Mouse (Mus musculus) right cerebral cortex, postnatal 14 days (tissue): ENCODE data around the gene Moxd1.
A peak's percentile ranks its signal among the peaks of the same experiment; 100 is the strongest.

Experiments
- DNase-seq: peaks from one replicate; pipeline ENCODE4 v3.0.0; 2022

The Moxd1 gene

GRCm38 (mm10) chr10:24223449-24224143, at the start of gene Moxd1:
Moxd1 (plus strand) TSS chr10:24223517.
- DNase-seq: peak; percentile 7

GRCm38 (mm10) chr10:24190392-24190791, 32.9 kb upstream of the Moxd1 start:
- peak; percentile 28 for DNase-seq

DNA sequence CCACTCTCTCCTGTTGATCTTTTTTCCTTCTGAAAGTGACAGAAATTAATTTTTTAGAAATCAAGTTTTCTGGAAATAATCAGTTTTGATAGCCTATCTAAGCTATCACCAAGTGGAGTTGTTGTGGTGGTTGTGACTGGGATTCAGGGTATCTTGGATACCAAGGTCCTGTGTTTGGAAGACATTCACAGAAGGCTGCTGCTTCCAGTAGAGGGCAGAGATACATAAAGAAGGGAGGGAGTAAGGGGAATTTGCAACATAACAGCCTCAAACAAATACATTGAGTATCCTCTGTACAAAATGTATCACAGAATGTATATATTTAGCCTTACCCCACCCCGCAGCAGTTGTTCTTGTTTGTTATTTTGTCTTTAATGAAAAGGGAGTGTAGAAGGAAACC, 31.3 kb upstream of the Moxd1 start:
- no peak for DNase-seq

DNA sequence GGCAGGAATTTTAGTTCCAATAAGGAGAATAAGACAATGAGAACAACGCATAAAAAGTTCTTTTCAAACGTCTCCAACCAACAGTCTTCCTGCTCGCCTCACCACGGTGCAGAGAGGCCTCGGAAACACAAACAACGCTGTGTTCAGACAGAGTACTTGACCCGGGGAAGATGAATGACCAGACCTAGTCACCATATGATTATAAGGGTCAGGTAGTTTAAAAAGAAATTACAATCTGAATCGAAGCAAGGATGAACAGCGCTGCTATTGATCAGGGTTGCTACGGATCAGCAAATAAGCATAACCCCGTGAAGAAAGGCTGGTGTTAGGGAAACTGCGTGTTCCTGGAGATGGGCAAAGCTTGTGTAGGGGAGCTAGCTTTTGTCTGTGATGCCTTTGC, 24.0 kb upstream of the Moxd1 start:
- no peak for DNase-seq

GRCm38 (mm10) chr10:24200099-24200498, 23.2 kb upstream of the Moxd1 start:
- no peak for DNase-seq

DNA sequence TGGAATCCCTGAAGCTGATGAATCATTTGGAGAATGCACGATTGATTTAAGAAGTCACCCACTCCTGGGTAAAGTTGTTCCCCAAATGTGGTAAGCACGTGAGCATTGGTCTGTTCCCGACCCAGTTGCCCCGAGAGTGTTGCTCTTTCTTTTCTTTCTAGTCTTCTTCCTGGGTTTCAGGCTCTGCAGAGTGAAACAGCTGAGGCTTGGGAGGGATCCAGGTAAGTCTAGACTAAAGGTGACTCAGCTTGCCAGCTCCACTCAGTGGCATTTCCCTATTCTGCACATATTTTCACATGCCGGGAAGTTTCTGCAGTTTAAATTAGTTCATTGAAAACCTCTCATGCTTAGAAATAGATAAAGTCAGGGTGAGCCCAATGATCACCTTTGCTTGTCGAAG, 13.2 kb upstream of the Moxd1 start:
- no peak for DNase-seq

GRCm38 (mm10) chr10:24213297-24213696, 10.0 kb upstream of the Moxd1 start:
- no peak for DNase-seq

- no peak for DNase-seq
Observed at GRCm38 (mm10) chr10:24217558-24218268, 5.6 kb upstream of the Moxd1 start.

DNA sequence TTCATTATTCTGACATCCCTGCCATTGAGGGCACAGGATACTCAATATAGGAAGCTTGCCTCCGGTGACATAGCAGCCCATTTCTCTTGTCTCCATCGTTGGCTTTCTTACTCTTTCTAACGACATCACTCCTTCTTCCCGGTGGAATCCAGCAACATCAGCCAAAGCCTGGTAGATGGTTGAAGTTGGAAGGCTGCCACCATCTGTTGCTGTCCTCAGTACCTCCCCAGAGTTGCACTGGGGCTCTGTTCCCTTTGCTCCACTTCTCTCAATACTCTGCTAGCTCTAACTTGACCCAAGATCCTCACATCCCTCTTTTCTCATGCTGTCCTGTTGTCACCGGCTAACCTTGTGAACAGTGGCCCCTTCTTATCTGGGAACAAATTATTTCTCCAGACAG, 2.4 kb upstream of the Moxd1 start:
- no peak for DNase-seq

DNA sequence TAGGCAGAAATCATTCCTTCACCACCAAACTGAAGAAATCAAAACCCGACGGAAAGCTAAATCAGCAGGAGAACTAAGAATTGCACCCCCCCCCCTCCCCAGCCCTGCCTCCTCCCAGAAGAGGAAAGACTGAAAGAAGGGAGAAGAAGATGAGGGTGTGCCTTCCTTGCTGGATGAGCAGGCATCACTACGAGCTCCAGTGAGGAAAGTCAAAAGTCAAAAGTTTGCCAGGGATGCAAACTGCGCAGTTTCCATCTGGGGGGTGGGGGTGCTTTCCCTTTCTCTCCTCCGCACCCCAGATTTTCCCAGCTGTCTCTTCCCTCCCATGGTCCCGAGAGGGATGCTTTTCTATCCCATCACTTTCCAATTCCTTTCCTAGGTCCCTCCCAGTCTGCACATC, 406 bp upstream of the Moxd1 start:
- no peak for DNase-seq

DNA sequence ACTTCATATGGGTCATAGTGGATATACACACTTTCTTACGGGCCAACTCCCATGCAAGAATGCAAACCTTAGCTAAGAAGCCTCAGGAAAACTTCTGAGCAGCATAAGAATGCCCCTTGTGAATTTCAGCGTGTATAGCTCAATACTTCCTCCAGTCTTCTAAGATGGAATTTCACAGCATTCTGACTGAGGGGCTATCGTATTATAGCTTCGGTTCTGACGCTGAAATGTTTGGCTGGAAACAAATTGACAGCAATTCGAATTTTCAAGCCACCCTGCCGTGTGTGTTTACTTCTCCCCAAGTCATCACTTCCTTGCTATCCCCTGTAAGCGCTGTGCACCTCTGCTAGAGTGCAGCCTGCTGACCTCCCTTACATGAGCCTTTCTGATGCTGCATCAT, 1.3 kb downstream of the Moxd1 start:
- no peak for DNase-seq

GRCm38 (mm10) chr10:24228318-24229183, 5.2 kb downstream of the Moxd1 start:
- no peak for DNase-seq

GRCm38 (mm10) chr10:24232281-24232680, 9.0 kb downstream of the Moxd1 start:
- DNase-seq: no peak

DNA sequence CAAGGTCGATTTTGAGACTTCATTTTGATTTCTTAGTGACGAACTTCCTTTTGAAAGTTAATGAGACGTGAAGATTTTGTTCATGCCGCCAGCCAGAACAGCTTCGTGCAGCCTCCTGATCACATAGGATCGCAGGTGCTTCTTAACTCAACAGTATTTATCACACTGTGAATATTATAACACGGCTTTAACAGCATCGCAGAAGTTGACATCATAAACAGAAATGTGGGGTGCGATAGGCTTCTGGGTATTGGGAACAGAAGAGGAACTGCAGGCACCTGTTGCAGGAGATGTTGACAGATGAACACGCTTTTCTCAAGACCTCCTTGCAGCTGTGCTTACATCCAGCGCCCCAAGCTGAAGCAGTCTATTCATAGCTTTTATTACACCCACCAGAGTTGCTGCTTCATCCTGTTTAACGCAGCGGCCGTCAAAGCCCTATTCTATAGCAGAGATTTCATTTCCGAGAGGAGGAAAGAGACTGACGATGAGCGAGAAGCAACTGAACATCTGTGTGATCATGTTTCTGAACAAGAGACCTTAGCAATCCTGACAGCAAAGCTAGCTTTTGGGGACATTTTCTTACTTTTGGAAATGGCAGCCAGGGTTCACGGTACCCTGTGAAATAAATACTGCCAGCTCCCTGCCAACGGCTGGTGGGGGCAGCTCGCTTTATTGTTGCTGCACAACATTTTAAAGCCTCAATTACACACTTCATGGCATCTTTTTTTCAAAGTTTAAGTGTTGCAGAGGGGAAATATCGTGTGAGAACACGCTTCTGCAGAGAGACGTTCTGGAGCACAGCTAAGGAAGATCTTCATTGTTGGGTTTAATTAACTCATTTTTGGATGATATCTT, 12.3 kb downstream of the Moxd1 start:
- DNase-seq: peak; percentile 13

DNA sequence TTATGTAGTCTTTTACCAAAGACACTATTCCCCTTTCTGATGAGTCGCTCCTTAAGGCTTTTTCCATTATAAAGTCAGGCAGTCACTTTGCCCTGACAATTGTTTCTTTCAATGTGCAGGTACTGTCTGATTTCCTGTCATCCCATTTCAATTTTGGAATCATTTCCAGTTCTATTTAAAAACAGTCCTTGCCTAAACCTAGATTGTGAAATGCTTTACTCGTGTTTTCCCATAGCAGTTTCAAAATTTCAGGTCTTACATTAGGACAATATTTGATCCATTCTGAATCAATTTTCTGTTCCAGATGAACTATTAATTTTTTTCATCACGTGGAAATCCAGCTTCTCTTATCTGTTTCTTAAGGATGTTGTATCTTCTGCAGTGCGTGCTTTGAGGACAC, 23.5 kb downstream of the Moxd1 start:
- DNase-seq: no peak

DNA sequence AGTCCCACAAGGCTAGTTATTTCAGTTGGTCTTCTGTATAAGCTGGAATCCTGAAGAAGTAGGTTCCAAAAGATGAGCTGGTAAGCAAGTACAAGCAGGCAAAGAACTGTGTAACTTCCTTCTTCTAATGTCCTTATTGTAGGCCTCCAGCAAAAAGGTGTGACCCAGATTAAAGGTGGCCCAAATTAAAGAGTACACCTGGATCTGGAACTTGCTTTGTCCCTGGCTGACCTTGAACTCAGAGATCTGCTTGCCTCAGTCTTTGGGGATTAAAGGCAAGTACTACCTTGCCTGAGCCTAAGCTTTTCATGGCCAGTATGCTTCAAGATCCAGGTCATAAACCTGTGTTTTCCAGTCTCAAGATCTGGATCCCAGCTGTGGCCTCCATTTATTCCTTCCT, 24.8 kb downstream of the Moxd1 start:
- DNase-seq: no peak

GRCm38 (mm10) chr10:24251631-24252030, 28.3 kb downstream of the Moxd1 start:
- no peak for DNase-seq

- DNase-seq: no peak
Observed at GRCm38 (mm10) chr10:24258150-24258549, 34.8 kb downstream of the Moxd1 start.

DNA sequence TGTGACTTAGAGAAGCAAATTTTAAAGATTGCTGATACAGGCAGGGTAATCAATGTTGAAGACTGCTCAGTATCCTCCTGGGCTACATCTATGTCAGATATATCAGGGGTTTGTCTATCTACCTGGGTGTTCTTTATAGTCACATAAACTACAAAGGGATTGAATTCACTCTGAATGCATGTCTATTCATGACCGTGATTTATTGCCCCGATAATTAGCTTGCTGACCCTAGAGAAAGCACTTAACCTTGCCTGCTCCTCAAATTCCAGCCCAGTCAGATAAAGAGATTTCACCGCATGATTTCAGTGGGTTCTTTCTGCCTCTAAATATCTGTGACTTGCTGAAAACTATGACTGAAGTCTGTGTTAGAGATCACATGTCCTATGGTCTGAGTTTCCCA, 35.6 kb downstream of the Moxd1 start:
- no peak for DNase-seq

- no peak for DNase-seq
Observed at GRCm38 (mm10) chr10:24259794-24260590, 36.7 kb downstream of the Moxd1 start.

DNA sequence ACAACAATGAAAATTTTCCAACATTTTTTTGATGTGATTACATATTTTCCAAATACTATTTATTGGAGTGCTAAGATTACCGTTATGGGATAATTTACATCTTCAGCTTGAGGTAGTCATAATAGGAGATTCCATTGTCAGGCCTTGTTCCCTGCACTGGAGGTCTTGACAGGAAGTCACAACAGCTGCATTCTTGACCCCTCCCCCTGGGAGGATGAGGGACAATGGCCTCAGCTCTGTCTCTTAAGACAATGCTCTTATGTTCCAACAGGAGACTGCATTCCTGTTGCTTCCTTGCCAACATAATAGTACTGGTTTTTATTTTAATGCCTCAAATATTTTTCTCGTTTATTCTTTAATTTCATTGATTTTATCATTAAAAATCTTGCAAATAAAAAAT, 44.2 kb downstream of the Moxd1 start:
- no peak for DNase-seq

GRCm38 (mm10) chr10:24271077-24271637, 47.8 kb downstream of the Moxd1 start:
- no peak for DNase-seq
